Comparison of ENCODE assay signal across 10 mouse cellular contexts in the genomic region with DNA sequence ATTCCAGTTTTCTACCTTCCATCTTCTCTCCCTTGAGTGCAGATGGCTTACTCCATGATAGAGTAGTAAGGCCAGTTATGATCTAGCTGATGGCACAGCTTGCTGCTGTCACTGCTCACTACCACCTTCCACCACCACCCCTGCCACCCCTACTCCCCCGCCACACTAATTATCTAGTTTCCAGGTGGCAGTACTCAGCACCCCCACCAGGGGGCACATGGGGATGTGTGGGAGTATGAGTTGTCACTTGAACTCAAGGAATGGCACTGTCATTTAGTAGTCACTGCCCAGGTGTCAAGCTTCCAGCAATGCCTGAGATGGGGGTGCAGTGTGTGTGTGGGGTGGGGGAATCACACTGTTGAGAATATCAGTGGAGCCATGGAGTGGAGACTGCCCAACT. TPM values are rescaled to one million over a fixed set of nuclear protein-coding genes. Genes with fewer than 3 reads are reported as not detected.
DNase-seq lines count a peak whose midpoint lies in the region; ATAC-seq and TF ChIP-seq lines count a peak whose summit lies in the region.
"Had no signal": no experiment of that assay in that cellular context is flagged by ENCODE, and none has a peak within 500 bp of the region (broad histone marks: within the 10 kb centered on the region; RNA-seq: fewer than 3 reads in every experiment).

No protein-coding gene starts in this region.

- H3K4me3 ChIP-seq in forebrain, embryonic 10.5 days: no peak overlapping the region
- H3K4me3 ChIP-seq in forebrain, embryonic 13.5 days: no peak overlapping the region
- no peak overlapping the region for H3K4me3 ChIP-seq in cortical plate, adult 2 months (ENCODE audit: insufficient read depth, low read length)
- H3K4me3 ChIP-seq in kidney, adult 2 months (ENCODE audit: insufficient read depth, low read depth, low read length): no peak overlapping the region

- peaks cover 10% of the 10 kb centered on the region for H3K36me3 ChIP-seq in forebrain, embryonic 10.5 days (replicated peaks)
- H3K36me3 ChIP-seq in forebrain, embryonic 13.5 days (ENCODE audit: poor library complexity, severe bottlenecking): peaks cover 3% of the 10 kb centered on the region; the same call in 1 of the 2 replicates
- H3K36me3 ChIP-seq in kidney, adult 2 months (ENCODE audit: control insufficient read depth, insufficient read depth, low read length): no peaks in the 10 kb centered on the region

- no peak overlapping the region for H3K9ac ChIP-seq in forebrain, embryonic 13.5 days

- no peak for TF ChIP-seq POLR2A in cortical plate, adult 2 months (IDR thresholded peaks at IDR 0.05; ENCODE audit: extremely low read depth, insufficient read depth, low read length)
- no peak for TF ChIP-seq POLR2A in kidney, adult 2 months (IDR thresholded peaks at IDR 0.05; ENCODE audit: low read depth, low read length)

- H3K9me3 ChIP-seq in forebrain, embryonic 10.5 days: peaks cover 3% of the 10 kb centered on the region; the same call in 1 of the 2 replicates
- H3K9me3 ChIP-seq in forebrain, embryonic 13.5 days (replicated peaks): peaks cover 4% of the 10 kb centered on the region; the same call in 1 of the 2 replicates

- 24% methylated on average over 1 of the region's 1 CpGs for WGBS in forebrain, embryonic 10.5 days
- 38% methylated on average over 1 of the region's 1 CpGs for WGBS in forebrain, embryonic 13.5 days
- WGBS in kidney, adult 2 months: 4% methylated on average over 1 of the region's 1 CpGs

- DNase-seq in forebrain, embryonic 10.5 days (ENCODE audit: extremely low spot score, low spot score): peak; percentile 71
- peak; percentile 71 for DNase-seq in right cerebral cortex, postnatal 4 days
- no peak for DNase-seq in right cerebral cortex, postnatal 36 days (ENCODE audit: low spot score in 2 of 2)
- peak; percentile 71 for DNase-seq in kidney, adult 2 months
- peak; percentile 75 for DNase-seq in thymus, postnatal 0 days (ENCODE audit: low spot score)

- peaks cover 52% of the 10 kb centered on the region for H3K4me1 ChIP-seq in forebrain, embryonic 10.5 days
- peaks cover 35% of the 10 kb centered on the region for H3K4me1 ChIP-seq in forebrain, embryonic 13.5 days
- no peaks in the 10 kb centered on the region; the same call in 1 of the 2 replicates for H3K4me1 ChIP-seq in cortical plate, adult 2 months (ENCODE audit: control insufficient read depth, insufficient read depth, low read length)
- no peaks in the 10 kb centered on the region for H3K4me1 ChIP-seq in kidney, adult 2 months (ENCODE audit: control insufficient read depth, insufficient read depth, low read length)

- 0 out of 2 replicates have a peak overlapping the region, but pooled peaks have one; percentile 30 for H3K27ac ChIP-seq in forebrain, embryonic 10.5 days
- H3K27ac ChIP-seq in forebrain, embryonic 13.5 days: no peak overlapping the region
- no peak overlapping the region for H3K27ac ChIP-seq in cortical plate, adult 2 months (ENCODE audit: insufficient read depth, low read length)
- no peak overlapping the region for H3K27ac ChIP-seq in kidney, adult 2 months (ENCODE audit: insufficient read depth, low read depth, low read length)

- H3K27me3 ChIP-seq in forebrain, embryonic 10.5 days (ENCODE audit: poor library complexity, severe bottlenecking): peaks cover 38% of the 10 kb centered on the region
- peaks cover 3% of the 10 kb centered on the region; the same call in 1 of the 2 replicates for H3K27me3 ChIP-seq in forebrain, embryonic 13.5 days
- no peaks in the 10 kb centered on the region for H3K27me3 ChIP-seq in kidney, adult 2 months (replicated peaks; ENCODE audit: control insufficient read depth, insufficient read depth, low read length)

- ATAC-seq in forebrain, embryonic 13.5 days: no peak
- ATAC-seq in megakaryocyte progenitor cell, adult 5-6 weeks (replicated peaks; ENCODE audit: poor library complexity): peak; percentile 94

- no peak overlapping the region for H3K4me2 ChIP-seq in forebrain, embryonic 13.5 days

- peak; percentile 55 for TF ChIP-seq CTCF in cortical plate, adult 2 months (IDR thresholded peaks at IDR 0.05; ENCODE audit: extremely low read depth, insufficient read depth, low read length)
- peak; percentile 84 for TF ChIP-seq CTCF in kidney, adult 2 months (conservative IDR thresholded peaks at IDR 0.05; ENCODE audit: insufficient read depth, insufficient read length, low read depth, low read length)

RNA-seq across cellular contexts. Expression of gene 7530416G11Rik, which starts 25.4 kb away (rescaled TPM):
- polyA plus RNA-seq in forebrain, embryonic 10.5 days (2016; fragmentation: Nextera tagmentation; extraction: Ambion mirVana): not detected in 2 replicates
- not detected in 2 replicates for polyA plus RNA-seq in forebrain, embryonic 13.5 days (2015; fragmentation: Nextera tagmentation; extraction: Ambion mirVana)
- polyA plus RNA-seq in cortical plate, adult 2 months (2012; rRNA removed): not detected in 2 replicates
- polyA plus RNA-seq in kidney, adult 2 months (2012; rRNA removed): not detected in 2 replicates
- not detected in 2 replicates for total RNA-seq in megakaryocyte progenitor cell, adult 5-6 weeks (2015)
- total RNA-seq in megakaryocyte progenitor cell, adult 5-6 weeks (2017): not detected in 2 replicates
- polyA plus RNA-seq in thymus, postnatal 0 days (2015; fragmentation: Nextera tagmentation; extraction: Ambion mirVana): not detected in 2 replicates
- total RNA-seq: layer of hippocampus, postnatal 36 days had no signal
- polyA plus RNA-seq: stomach, embryonic 16.5 days had no signal

Comparison
In these comparisons a context has a peak if more than half of its experiments do, and no peak if none do; other contexts are left out.
1. DNase-seq: peak in forebrain, embryonic 10.5 days (single experiment), right cerebral cortex, postnatal 4 days (single experiment), kidney, adult 2 months (single experiment) and thymus, postnatal 0 days (single experiment); none in right cerebral cortex, postnatal 36 days (0 of 2).